Mouse (Mus musculus) cerebellum, adult (tissue): ENCODE data around the gene Il1rapl2.

Experiments
- ATAC-seq: cut with Nextera tagmentation; 2 replicates; pipeline ENCODE4 v1.9.2; 2017; ENCODE audit warnings: mild to moderate bottlenecking, moderate library complexity, mixed read lengths; ENCODE audit not compliant: insufficient number of reproducible peaks, low FRiP score, low TSS enrichment

Il1rapl2 gene

DNA sequence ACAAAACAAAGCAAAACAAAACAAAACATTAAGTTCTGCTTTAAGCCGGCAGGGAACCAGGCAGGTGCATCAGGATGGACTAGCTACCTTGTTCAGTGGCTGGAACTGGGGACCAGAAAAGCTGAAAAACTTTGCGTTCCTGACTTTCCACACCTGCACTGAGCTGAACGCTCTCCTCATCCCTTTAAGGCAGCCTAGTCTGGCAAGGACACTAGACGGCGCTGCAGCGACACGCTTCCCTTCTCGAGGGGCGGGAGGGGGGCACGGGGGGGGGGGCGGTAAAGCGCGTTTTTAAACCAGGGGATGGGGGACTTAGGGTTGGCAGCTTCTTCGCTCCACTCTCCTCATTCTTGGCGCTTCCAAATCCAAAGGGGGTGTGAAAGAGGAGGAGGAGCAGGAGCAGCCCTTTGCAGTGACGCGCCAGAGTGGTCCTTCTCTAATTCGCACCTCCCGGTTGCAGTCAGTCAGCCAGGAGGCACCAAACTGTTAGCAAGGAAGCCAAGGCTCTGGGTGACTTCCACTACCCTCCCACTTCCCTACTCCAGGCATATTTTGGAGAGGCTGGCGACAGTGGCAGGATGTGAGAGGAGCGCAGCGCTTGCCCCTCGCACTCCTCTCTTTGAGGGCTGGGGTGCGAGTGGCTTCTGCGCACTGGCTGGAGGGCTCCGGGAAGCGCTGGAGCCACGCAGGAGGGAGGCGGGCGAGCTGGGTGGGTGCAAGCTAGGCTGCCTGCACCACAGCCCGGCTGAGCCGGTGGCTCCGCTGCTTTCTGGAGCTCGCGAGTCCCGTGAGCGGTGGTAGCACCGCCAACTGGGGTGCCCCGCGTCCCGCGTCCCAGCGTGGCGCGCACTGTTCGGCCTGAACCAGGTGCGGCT, at the start of gene Il1rapl2:
Il1rapl2 (plus strand) TSS at position 288 of the 875 bp plus-strand sequence.
- ATAC-seq = no peak

DNA sequence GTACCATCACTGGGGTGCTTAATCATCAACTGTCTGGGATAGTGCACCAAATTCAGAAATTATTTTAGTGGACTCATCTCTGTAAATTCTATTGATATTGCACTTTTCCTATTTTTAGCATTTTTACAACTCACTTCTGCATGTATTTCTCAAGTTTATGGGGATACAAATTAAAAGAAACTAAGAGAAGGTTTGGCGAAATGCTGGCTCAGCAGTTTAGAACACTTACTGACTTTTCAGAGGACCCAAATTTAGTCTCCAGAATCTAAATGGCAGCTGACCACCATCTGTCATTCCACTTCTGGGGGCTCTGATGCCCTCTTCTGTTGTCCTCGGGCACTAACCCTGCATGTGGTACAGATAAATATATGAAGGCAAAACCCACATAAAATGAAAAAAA, 22.1 kb upstream of the Il1rapl2 start:
- no peak for ATAC-seq

DNA sequence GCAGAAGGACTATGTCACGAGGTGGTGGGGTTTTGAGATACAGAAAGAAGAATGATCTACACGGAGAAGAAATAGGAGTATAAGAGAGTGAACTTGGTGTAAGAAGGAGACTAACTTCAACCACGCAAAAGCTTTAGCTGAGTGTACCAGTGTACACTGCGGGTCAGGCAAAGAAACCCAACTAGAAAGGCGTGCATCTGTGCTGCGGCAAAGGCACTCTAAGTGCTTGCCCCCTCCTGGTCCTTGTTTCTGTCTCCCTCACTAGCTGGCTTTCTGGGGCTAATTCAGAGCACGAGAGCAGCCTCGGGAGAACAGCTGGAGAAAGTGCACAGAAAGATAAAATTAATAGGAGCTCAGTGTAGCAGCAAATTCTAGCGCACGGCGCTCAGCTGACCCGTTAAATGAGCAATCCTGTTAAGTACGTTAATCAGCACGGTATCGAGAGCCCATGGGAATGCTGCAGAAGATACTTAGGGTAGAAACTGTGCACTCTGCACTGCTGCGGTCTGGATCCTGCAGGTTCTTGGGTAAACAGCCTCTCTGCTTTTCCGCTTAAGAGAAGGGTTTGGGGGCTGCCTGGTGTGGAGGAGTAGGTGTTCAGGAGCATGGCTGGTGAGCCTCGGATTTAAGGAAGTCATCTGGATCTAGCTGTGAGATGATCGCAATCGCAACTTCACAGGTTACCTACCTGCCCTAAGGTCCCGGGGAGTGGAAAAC, 778 bp upstream of the Il1rapl2 start:
- no peak for ATAC-seq

DNA sequence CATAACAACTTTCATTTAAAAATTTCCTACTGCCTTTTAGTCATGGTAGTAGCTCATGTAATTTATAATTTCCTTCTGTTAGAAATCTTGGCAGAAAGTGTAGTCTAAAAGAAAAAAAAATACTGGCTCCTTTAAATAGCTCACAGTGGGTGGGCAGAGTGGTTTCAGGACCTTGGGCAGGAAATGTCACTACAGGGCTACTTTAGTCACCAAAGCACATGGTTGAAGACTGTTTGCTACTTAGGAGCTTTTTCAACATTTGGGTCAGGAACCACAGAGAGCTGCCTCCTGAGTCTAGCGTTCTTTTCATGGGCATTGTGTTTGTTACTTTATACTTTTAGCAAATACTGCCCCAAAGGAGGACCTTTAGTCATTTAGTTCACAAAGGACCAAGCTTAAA, 12.2 kb downstream of the Il1rapl2 start:
- no peak for ATAC-seq

DNA sequence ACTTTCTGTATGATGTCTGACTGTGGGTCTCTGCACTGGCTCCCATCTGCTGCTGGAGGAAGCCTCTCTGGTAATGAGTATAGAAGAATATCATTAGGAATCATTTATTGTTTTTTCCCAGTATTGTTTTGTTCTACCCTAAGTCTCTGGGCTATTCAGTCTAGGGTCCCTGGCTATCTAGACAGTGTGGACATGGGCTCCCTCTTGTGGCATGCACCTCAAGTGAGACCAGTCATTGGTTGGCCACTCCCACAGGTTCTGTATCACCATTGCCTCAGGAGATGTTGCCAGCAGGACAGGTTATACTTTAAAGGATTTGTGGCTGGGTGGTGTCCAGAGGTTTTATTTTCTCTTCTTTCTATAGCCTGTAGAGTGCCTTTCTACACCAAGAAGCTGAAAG, 50.3 kb downstream of the Il1rapl2 start:
- ATAC-seq = no peak

DNA sequence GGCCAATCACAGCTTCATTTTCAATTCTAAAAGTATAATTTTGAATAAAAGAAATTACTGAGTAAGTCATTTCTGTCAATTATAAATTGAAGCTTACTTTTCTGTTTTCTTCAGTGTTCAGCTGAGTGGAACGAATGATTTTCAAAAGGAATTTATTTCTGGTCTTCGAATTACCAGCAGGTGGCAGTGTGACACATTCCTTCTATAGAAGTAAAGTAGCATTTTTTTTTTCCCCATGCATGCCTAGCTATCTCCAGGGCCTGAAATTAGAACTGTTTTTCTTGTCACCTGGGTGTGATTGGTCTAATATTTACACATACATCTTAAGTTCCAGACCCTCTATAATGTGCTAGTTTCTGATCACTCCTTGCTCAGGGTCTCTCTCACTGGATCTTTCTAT, 96.6 kb downstream of the Il1rapl2 start:
- no peak for ATAC-seq

DNA sequence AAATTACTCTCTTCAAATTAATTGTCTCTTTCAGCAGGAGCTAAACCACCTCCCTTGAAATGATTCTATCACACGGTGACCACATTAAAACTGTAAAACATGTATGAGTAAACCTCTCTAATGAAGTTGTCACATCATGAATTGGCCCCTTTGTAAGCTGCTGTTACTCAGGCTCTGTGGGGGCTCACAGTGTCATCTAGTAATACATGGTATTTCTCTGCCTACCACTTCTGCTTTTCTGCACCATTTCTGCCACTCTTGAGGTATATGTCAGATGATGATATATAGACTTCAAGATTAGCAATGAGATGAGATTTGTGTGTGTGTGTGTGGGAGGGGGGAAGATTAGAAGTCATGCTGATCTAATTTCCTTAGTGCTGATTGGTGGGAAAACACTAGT, 117.6 kb downstream of the Il1rapl2 start:
- ATAC-seq = no peak

DNA sequence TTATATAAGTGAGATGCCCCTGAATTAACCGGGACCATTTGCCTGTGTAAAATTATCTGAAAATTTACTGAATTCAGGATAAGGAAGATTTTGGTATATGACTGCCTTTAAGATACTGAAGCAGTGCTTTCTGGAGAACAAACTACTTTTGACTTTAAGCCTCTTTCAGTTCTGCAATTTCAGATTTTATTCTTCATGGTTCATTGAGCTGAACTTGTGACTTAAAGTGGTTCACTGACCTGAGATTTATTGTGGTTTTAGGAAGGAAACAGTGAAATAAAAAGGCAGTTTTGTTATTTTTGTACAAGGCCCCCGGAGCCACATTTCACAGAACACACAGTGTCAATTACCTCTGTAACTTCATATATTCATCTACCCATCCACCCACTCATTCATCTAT, 129.6 kb downstream of the Il1rapl2 start:
- no peak for ATAC-seq

DNA sequence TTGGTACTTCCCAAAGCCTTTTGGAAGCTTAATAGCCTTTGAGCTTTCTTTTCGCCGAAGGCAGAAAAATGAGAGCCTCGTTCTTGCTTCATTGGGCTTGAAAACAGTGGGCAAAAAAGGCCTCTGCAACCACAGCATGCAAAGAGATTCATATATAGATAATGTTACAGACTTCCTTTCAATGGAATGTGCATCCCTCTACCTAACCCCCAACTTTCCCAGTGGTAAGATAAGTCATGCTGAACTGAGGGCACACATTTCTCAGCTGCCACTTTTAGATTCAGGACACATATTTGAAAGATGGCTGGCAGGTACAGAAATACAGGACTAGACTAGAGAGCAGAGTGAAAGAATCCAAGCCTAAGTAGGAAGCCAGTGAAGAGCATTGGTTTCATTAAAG, 185.1 kb downstream of the Il1rapl2 start:
- ATAC-seq = no peak

DNA sequence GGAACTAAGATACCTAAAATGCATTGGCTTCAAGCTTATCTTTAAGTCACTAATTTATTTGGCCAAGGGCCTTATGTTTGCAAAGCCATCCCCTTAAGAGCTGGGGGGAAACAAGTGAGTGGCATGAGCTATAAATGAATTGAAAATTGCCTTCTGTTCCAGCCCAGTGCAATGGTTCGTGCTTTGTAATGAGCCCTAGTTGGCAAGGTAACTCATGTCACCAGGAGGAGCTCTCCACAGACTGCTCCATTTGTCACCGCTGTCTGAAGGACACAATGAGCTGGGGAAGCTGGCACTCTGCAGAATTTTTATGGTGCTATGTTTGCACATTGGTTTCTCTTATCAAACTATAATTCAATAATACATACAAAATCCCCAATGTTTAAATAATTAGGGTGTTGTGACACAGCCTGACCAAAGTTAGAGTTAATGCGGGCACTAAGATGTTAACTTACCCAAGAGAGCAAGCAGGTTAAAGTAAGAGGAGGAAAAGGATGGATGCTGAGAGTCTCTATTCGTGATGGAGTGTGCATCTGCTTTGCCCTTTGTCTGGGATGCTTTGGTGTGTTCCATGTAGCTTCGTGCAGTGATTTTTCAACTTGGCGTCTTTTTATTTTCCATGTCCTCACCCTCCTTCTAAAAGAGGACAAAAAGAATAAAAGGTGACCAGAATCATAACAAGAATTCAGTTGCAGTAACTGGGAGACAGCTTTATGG, 235.2 kb downstream of the Il1rapl2 start:
- ATAC-seq = no peak

DNA sequence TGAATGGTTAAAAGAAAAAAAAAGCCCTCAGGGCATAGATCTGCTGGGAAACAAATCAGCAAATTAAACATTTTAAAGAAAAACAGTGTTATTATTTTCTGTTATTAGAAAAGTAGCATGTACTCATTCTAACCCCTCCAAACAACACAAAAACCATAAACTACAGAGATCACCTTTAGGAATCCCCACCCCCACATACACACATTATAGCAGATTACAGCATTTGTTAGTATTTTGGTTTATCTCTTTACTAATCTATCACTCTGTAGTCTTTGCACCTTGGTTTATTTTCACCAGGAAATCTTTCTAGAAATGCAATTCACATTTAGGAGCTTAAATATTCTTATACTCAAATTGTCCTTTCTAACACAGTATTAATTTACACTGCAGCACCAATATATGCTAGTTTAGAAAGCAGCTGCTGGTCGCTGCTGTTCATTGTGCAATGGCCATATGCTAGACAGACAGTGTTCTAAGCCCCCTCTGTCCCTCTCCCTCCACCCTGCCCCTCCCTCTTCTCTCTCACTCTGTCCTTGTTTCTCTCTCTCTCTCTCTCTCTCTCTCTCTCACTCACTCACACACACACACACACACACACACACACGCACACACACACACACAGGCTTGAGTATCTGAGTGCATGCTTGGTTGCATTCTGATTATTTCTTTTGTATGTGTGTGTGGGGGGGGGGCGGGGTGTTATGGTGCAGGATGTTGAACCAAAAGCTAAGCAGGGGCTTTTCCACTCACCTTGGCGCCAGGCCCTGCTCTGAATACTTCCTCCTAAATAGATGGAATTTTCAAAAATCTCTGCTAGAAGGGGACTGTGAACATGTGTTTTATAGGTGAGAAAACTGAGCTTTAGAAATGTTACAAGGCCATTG, 236.1 kb downstream of the Il1rapl2 start:
- ATAC-seq = no peak

DNA sequence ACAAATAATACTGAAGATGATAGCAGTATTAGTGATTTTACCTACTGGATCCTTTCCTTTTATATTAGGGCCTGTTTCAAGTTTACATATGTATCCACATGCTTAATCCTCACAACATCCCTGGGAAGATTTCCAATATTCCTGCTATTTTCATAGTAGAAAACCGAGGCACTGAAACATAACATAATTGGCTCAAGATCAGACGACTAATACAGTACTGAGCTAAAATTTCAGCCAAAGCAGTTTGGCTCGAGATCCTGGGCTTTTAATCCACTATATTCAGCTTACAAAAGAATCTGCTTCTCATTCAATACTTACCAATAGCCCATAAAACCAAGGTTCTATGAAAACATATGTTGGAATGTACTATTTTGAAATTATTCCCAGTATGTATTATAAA, 239.1 kb downstream of the Il1rapl2 start:
- no peak for ATAC-seq

DNA sequence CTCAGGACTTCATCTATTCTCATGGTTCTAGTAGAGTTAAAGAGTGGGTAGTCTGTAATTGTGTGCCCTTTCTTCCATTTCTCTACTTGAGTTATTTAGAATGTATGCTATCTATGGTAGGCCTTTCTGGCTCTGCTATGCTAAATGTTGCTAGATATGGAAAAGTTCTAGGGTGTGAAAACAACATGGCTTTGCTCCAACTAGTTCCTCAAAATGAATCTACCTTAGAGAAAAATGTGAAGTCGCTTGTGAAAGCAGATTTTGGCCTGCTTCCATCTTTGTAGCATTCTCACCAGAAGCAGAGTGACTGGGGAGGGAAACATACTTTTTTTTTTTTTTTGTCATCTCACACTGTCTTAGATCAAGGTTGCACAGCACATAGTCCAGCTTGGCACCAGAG, 241.7 kb downstream of the Il1rapl2 start:
- ATAC-seq = no peak

DNA sequence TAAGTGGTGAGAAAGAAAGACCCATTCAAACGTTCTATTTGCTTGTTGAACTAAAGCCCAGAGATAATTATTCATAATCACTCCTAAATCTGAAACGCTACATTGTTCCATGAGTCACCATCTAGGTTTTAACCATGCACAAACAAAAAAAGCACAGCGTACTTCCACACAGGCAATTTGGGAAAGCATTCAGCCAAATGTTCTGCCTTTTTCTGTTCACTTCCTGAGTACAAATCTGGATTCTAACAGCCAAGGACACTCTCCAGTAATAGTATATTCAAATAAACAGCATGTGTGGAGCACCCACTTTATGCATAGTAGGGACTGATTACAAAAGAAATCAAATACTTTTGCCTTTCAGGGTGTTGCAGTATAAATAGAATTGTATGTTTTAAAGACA, 278.5 kb downstream of the Il1rapl2 start:
- no peak for ATAC-seq

DNA sequence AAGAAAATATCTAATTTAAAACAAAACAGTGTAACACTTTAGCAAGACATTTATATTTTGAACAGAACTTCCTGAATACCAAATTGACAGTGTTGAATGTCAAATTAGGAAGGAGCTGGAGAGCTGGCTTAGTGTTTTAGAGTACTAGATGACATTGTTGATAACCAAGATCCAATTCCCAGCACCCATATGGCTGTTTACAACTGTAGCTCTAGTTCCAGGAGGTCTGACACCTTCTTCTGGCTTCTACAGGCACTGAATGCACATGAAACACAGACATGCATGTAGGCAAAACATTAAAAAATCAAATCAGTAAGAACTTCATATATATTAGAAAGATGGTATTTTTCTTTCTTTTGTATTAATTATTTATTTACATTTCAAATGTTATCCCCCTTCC, 353.1 kb downstream of the Il1rapl2 start:
- no peak for ATAC-seq

DNA sequence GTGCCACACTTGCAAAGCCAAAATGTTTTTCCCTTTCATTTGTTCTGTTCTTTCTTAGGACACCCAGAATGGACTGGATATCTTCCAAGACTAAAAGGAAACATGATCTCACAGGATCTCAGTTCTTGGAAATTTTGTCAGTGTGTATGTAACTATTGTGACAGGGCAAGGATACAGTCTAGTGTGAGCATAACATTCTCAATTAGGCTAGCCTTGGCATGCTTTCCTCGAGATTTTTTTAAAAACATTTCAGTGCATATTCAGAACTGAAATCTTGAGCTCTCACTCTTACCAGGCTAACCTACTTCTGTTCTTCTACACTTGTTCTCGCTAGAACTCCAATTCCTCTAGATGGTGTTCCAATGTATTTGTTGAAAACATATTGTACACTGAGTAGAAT, 356.4 kb downstream of the Il1rapl2 start:
- ATAC-seq = no peak

DNA sequence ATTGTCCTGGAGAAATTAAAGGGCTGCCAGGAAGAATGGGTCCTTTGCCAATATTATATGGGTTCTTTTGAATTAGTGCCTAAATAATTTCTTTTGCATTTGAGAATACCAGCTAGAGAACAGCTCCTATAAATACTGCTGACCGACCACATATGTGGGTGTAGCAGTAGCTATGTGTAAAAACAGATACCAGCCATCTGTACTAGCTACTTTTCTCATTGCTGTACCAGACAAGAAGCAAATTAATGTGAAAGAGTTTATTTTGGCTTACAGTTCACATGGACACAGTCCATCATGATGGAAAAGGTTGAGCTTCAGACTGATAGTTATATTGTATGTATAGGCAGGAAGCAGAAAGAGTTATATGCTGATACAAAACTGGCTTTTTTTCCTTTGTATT, 377.3 kb downstream of the Il1rapl2 start:
- no peak for ATAC-seq

DNA sequence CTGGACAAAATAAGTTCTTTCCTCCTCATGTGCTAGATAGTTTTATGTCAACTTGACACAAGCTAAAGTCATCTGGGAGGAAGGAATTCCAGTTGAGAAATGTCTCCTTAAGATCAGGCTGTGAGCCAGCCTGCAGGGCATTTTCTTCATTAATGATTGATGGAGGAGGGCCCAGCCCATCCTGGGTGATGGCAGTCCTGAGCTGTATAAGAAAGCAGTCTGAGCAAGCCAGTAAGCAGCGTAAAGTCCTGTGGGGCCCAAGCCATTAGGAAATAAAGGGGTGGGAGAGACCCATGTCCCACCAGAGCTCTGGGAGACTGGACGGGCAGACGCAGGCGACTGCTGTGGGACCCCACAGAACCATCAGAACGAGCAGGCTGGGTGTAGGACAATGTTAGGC, 400.9 kb downstream of the Il1rapl2 start:
- ATAC-seq = no peak

DNA sequence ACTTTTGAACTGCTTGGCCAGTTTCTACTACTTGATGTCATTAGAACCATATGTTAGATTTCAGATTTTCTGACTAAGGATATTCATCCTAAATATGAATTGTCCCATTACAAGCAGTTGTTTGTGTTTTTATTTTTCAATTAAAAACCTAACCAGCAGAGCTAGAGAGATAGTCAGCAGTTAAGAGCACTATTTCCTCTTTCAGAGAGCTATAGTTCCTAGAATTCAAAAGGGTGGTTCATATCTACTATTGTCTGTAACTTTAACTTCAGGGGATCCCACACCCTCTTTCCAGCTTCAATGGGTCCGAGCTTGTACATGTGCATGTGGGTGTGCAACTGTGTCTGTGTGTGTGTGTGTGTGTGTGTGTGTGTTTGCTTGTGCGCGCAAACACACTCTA, 472.7 kb downstream of the Il1rapl2 start:
- ATAC-seq = no peak

DNA sequence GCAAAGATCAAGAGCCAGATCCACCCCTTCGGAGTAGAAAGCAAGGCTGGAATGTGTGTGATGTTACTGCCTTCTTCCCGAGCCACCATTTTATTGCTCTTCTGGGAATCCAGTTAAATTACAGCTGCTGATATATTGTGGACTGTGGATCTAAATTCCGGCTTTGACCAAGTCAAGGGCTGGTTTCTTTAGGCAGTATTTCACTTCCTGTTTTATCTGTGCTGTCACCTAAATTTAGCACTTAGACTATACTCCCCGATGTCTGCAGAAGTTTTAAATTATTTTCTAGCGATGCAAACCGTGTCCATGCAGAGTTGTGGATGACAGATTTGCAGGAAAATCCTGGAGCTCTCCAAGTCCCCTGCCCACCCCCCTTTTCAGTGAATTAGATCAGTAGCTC, 533.5 kb downstream of the Il1rapl2 start:
- no peak for ATAC-seq
